Mouse (Mus musculus) kidney, adult 2 months (tissue): ENCODE measurements at regions not wholly inside any gene's neighbourhood (a gene's known extent, or its start where the extent isn't known, plus 50 kb on each side); places are given as distances from the start of the nearest gene placed in this dataset.

Experiments used
- CTCF ChIP-seq: fragments of 200-500 bp; conservative IDR thresholded peaks from 2 replicates; pipeline ENCODE4 v1.5.1; 2011; ENCODE audit warnings: low read depth, mild to moderate bottlenecking, control low read depth, low read length, moderate library complexity, mixed read lengths; ENCODE audit not compliant: insufficient read depth, insufficient read length
- POLR2A ChIP-seq: fragments of 200-500 bp; IDR thresholded peaks from one replicate; pipeline ENCODE4 v1.6.1; 2011; ENCODE audit warnings: low read depth, low read length, control low read depth

- no peak for TF ChIP-seq CTCF
- TF ChIP-seq POLR2A = no peak
These were observed 96.5 kb upstream of the Map3k1 start for GRCm38 (mm10) chr13:111905213-111905701.
